Mouse (Mus musculus) cortical plate, adult 2 months (tissue): ENCODE data around the gene Nfib. TPM values are rescaled to one million over a fixed set of nuclear protein-coding genes. Genes with fewer than 3 reads are reported as not detected.

Experiments
- H3K27ac ChIP-seq: fragments of 200-500 bp; 2 replicates; pipeline ENCODE4 v1.5.1; 2012; ENCODE audit warnings: low read length, control low read depth, inconsistent platforms; ENCODE audit not compliant: insufficient read depth
- H3K4me1 ChIP-seq: fragments of 200-500 bp; 2 replicates; pipeline ENCODE4 v1.6.1; 2011; ENCODE audit warnings: low read length; ENCODE audit not compliant: control insufficient read depth, insufficient read depth
- H3K4me3 ChIP-seq: fragments of 200-500 bp; 2 replicates; pipeline ENCODE4 v1.5.1; 2011; ENCODE audit warnings: mild to moderate bottlenecking, low read length, control low read depth; ENCODE audit not compliant: insufficient read depth
- CTCF ChIP-seq: fragments of 200-500 bp; IDR thresholded peaks from 2 replicates; pipeline ENCODE4 v1.5.1; 2011; ENCODE audit warnings: mild to moderate bottlenecking, control low read depth, low read length; ENCODE audit not compliant: insufficient read depth; ENCODE audit errors: extremely low read depth
- POLR2A ChIP-seq: fragments of 200-500 bp; IDR thresholded peaks from 2 replicates; pipeline ENCODE4 v1.6.1; 2011; ENCODE audit warnings: mild to moderate bottlenecking, low read length, control low read depth; ENCODE audit not compliant: insufficient read depth; ENCODE audit errors: extremely low read depth
- polyA plus RNA-seq: library from polyadenylated mRNA; depleted of rRNA; stranded (reverse); fragments of >200 nt; gene quantifications from 2 replicates; pipeline ENCODE4 v1.2.3, GENCODE M21; 2012

Gene Nfib
- polyA plus RNA-seq, 1 experiment: 31.8 TPM

DNA sequence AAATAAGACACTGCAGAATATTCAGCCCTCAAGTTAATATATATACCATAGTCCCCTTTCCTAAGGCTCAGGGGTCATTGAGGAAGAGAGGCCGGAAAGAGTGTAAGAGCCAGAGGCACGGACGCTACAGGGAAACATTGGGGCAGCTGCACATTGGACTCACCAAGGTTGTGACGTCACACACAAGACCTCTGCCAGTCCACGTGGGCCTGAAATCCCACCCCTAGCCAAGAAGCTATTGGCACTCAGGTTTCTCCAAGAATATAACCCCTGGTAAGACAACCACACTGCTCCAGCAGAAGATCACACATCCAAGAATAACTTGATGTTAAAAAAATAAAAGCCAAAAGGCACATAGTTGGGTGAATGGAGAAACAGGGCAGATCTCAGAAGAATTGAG, 89.8 kb downstream of the Nfib start:
- TF ChIP-seq POLR2A (no peak), CTCF (no peak)
- no peaks in the 10 kb centered on the region for H3K4me1 ChIP-seq
- H3K27ac ChIP-seq: no peak overlapping the region
- H3K4me3 ChIP-seq: no peak overlapping the region

DNA sequence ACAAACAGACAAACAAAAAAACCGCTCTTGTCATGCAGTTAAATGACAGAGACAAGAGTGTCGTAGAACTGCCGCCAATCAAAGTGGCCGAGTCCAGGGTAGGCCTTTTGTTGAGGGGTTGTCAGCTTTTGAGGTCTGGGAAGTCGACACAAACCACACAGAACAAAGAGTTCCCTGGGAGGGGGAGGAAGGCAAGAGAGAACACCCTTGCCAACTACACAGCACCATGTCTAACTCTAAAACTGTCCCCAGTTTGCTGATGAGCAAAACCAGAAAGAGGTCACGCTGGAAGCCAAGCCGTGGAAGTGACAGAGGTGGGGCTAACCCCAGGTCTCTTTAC, 91.1 kb downstream of the Nfib start:
- H3K4me1 ChIP-seq: no peaks in the 10 kb centered on the region
- no peak for TF ChIP-seq CTCF
- no peak for TF ChIP-seq POLR2A
- H3K27ac ChIP-seq: no peak overlapping the region
- no peak overlapping the region for H3K4me3 ChIP-seq

DNA sequence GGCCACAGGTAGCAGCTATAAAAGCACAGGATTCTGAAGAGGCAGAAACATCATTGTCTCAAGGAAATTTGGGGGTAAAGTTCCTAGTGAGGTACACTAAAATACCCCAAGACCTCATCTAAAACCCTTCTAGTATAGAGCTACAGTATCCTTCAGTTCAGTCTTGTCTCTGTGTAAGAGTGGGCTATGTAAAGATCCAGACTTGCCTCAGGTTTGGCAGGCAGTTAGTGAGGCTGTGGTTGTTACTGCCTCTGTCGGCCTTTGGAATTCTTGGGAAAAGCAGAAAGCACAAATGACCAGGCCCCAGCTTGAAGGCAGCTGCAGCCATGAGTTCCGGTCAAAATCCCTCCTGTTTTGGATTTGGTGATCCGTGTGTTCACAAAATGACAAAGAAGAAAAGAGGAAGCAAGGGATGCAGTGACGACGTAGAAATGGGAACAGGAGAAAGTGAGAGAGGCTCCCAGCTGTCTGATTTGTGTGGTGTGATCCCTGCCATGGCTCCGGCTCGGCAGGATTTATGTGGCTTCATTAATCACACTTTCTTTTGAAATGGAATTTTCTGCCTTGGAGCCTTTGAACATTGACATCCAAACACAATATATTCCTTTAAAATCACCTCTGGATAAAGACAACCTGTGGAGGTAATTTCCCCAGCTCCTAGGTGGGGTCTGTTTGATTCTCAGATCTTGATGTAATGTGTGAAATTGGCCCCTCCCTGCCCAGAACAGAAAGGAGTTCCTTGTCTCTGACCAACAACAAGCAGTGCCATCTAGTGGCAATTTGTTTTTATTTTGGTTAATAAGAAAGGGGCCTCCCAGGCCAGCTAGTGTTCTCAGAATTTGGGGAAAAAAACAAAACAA, 91.7 kb downstream of the Nfib start:
- Histone ChIP-seq H3K4me3 (no peak overlapping the region), H3K4me1 (no peaks in the 10 kb centered on the region), H3K27ac (no peak overlapping the region)
- peak; percentile 58 for TF ChIP-seq CTCF
- TF ChIP-seq POLR2A: no peak

DNA sequence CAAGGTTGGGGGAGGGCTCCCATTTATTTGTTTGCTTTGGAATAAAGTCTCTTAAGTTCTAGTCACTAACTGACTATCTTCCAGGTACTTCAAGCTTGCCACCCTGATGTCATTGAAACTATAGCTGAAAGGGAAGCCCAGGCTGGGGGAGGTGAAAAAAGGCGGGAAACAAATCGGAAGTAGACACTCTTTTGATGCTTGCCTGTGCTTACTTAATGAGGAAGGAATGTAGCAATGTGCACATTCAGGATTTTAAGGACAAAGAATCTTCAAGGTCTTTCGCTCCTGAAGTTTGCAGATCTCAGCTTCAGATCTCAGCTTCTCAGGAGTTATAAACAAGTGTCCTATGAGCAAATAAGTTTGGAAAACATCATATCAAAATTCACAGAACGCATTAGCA, 95.9 kb downstream of the Nfib start:
- Histone ChIP-seq H3K4me3 (no peak overlapping the region), H3K27ac (no peak overlapping the region), H3K4me1 (no peaks in the 10 kb centered on the region; the same call in 1 of the 2 replicates)
- TF ChIP-seq CTCF (no peak), POLR2A (no peak)

DNA sequence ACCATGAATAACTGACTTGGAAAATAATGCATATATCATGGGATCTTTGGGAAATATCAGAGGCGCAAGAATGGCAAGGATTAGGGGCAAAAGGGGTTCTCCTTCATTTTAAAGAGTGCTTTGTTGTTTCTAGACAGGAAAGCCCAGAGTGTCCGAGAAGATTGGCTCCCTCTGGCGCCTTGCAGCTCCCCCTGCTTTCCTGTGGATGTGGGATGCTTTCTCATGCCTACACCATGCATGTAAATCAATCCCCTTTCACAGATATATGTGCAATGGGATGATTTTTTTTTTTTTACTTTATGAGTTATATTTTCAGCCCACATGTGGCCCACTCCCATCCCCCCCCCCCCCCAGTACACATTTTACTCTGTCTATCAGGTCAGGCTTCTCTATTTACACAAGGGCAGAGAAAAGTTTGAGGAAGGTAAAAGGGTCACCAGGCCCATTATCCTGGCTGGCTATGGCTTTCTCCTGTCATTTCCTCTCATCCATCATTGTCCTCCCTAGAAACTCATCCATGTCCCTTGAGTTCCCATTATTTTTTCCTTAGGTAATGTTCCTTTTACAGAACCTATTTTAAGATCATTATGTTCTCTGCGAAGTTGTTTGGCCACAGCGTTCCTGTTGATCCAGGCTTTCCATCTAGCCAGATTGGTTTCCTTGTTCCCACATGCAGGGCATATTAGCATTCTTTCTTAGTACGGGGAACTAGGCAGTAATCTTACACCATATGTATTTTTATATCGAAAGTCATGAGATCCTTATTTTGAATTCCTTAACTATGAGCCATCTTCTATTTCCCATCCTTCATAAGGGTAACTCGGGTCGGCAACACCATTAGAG, 96.6 kb downstream of the Nfib start:
- peaks cover 3% of the 10 kb centered on the region for H3K4me1 ChIP-seq
- no peak overlapping the region for H3K4me3 ChIP-seq
- TF ChIP-seq CTCF: no peak
- TF ChIP-seq POLR2A: no peak
- no peak overlapping the region for H3K27ac ChIP-seq

DNA sequence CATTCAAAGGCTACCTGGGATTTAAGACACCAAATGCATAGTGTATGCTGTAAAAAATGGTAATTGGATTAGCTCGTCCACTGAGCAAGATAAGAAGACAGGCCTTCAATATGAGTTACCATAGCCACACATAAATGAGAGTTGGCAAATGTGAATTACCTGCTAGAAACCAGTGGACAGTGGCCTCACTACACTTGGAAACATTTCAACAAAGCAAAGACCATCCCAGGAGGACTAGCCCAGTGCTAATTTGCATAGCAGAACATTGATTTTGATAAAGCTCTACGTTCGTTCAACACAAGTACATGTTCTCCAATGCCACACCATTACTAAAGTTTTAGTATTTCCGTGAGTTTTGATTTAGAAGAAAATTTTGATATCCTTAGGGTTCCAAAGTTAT, 98.3 kb downstream of the Nfib start:
- no peak for TF ChIP-seq POLR2A
- TF ChIP-seq CTCF: no peak
- no peak overlapping the region for H3K27ac ChIP-seq
- H3K4me1 ChIP-seq: peaks cover 3% of the 10 kb centered on the region
- H3K4me3 ChIP-seq: no peak overlapping the region

DNA sequence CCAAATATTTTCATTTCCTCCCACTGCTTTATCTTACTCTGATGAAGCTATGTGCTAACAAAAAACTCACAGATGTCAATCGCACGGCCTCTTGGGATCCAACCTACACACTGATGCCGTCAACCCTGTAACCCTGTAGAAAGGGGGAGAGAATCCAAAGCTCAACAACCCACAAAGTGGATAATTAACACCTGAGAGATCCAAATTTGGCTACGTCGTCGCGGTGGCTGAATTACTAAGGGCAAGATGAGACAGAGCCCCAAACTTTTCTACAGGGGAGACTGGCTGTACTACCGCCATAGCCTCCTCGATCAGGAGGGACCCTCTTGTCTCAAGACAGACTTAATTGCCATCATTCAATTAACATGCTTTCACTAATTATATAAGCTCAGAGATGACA, 99.2 kb downstream of the Nfib start:
- no peak overlapping the region for H3K4me3 ChIP-seq
- TF ChIP-seq CTCF (no peak), POLR2A (no peak)
- no peak overlapping the region for H3K27ac ChIP-seq
- H3K4me1 ChIP-seq: peaks cover 3% of the 10 kb centered on the region

DNA sequence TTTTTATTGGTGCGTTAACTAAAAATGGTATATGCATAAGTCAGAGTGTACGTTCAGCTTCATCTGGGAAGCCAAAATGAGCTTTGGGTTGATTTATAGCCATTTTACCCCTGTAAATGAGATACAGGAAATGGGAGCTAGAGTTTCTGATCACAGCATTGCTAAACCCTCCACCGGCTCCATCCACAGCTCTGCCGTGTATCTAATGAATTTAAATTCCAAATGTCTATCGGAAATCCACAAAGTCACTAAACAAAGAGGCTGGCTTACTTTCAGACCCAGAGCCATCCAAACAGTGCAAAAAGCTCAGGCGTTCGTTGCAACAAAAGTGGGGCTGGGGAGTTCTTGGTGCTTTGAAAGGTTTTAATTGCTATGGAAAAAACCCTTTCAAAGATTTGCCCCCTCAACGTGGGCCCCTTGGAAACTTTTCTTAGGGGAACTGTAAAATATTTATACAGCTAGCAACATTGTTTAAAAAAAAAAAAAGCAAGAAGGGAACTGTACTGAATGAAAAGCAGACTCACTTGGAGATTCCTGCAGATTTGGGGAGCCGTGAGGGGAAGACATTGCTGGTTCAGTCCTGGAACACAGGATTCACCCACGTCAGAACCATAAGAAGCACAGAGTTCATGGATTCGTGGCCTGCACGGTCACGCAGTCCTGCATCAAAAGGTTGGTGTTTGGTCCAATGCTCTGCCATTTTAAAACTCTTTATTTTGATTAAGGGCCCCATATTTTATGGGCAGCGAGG, 100.3 kb downstream of the Nfib start:
- TF ChIP-seq POLR2A (no peak), CTCF (no peak)
- H3K4me3 ChIP-seq: no peak overlapping the region
- peaks cover 3% of the 10 kb centered on the region for H3K4me1 ChIP-seq
- H3K27ac ChIP-seq: no peak overlapping the region

DNA sequence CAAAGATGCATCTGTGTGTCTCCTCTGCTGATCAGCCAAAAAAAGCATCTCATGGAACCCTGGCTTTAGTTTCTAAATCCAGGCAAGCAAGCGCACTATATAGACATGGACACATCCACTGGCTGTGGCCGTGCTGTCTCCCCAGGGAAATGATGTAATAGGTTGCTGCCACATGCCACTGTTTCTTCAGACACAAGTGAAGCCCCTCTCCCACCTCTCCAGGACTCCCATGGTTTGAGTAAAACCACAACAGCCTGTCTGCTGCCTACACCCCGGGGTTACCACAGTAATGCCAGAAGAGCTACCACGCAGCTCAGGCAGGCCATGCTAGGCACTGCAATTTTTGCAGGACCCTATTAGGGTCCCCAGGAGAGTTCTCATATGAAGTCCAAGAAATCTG, 101.0 kb downstream of the Nfib start:
- Histone ChIP-seq H3K4me1 (peaks cover 3% of the 10 kb centered on the region), H3K4me3 (no peak overlapping the region), H3K27ac (no peak overlapping the region)
- no peak for TF ChIP-seq POLR2A
- no peak for TF ChIP-seq CTCF

DNA sequence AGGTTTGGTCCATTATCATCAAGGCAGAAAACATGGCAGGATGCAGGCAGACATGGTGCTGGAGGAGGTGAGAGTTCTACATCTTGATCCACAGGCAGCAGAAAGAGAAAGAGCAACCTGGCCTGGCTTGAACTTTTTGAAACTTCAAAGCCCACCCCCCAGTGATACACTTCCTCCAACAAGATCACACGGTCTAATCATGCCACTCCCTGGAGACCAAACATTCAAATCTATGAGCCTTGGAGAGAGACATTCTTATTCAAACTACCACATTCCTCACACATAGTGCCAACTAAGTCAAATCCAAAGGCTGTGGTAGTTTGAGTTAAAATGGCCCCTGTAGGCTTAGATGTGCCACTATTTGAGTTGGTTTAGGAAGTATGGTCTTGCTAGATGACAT, 104.9 kb downstream of the Nfib start:
- no peak overlapping the region for H3K4me3 ChIP-seq
- peaks cover 3% of the 10 kb centered on the region for H3K4me1 ChIP-seq
- TF ChIP-seq CTCF (no peak), POLR2A (no peak)
- no peak overlapping the region for H3K27ac ChIP-seq
